Mouse (Mus musculus): ENCODE results near the gene Gm6676. TPM values are rescaled to one million over a fixed set of nuclear protein-coding genes. Genes with fewer than 3 reads are reported as not detected.
"Not testable (repeated sequence)": the region's sequence is repeated elsewhere in the genome, so short reads cannot be mapped to it uniquely, and the experiment has no call there.

Gene Gm6676
- total RNA-seq (2014; fragmentation: Nextera tagmentation) (not detected in 2 replicates), total RNA-seq (2017) (not detected in 2 replicates)

- ATAC-seq (replicated peaks; ENCODE audit: low FRiP score, low TSS enrichment, poor library complexity, severe bottlenecking) = not testable (repeated sequence)
These were observed at the start of gene Gm6676 for GRCm38 (mm10) chr14:7125312-7125711. Gm6676 (minus strand) TSS chr14:7125412.

GRCm38 (mm10) chr14:7174483-7174971, 49.3 kb upstream of the Gm6676 start, which contains the start of gene Gm3512:
Gm3512 (minus strand) TSS chr14:7174533.
- not testable (repeated sequence) for ATAC-seq (replicated peaks; ENCODE audit: low FRiP score, low TSS enrichment, poor library complexity, severe bottlenecking)

GRCm38 (mm10) chr14:7105124-7105802, 19.9 kb downstream of the Gm6676 start:
- not testable (repeated sequence) for ATAC-seq (replicated peaks; ENCODE audit: low FRiP score, low TSS enrichment, poor library complexity, severe bottlenecking)

GRCm38 (mm10) chr14:7100521-7100920, 24.7 kb downstream of the Gm6676 start, which contains the start of gene Gm3696:
Gm3696 (minus strand) TSS chr14:7100621.
- ATAC-seq (replicated peaks; ENCODE audit: low FRiP score, low TSS enrichment, poor library complexity, severe bottlenecking) = not testable (repeated sequence)

Other genes with a start within 250 kb of the Gm6676 start
- not detected in 2 replicates for gene Gm3667, start 235.4 kb downstream of the Gm6676 start, total RNA-seq (2014; fragmentation: Nextera tagmentation)
- gene Gm3667, start 235.4 kb downstream of the Gm6676 start, total RNA-seq (2017) = not detected in 2 replicates
- gene Gm6356, start 151.6 kb downstream of the Gm6676 start, total RNA-seq (2014; fragmentation: Nextera tagmentation) = not detected in 2 replicates
- gene Gm6356, start 151.6 kb downstream of the Gm6676 start, total RNA-seq (2017) = not detected in 2 replicates
- not detected in 2 replicates for gene Gm10406, start 98.0 kb downstream of the Gm6676 start, total RNA-seq (2014; fragmentation: Nextera tagmentation)
- gene Gm10406, start 98.0 kb downstream of the Gm6676 start, total RNA-seq (2017) = not detected in 2 replicates
- not detected in 2 replicates for gene Gm3685, start 80.4 kb downstream of the Gm6676 start, total RNA-seq (2014; fragmentation: Nextera tagmentation)
- gene Gm3685, start 80.4 kb downstream of the Gm6676 start, total RNA-seq (2017) = not detected in 2 replicates
- not detected in 2 replicates for gene Gm3696, start 24.8 kb downstream of the Gm6676 start, total RNA-seq (2014; fragmentation: Nextera tagmentation)
- 1.2 TPM in 1 of 2 replicates, not detected in the other for gene Gm3696, start 24.8 kb downstream of the Gm6676 start, total RNA-seq (2017)
- gene Gm3512, start 49.1 kb upstream of the Gm6676 start, total RNA-seq (2014; fragmentation: Nextera tagmentation) = not detected in 2 replicates
- gene Gm3512, start 49.1 kb upstream of the Gm6676 start, total RNA-seq (2017) = not detected in 2 replicates
- gene Gm16434, start 69.1 kb upstream of the Gm6676 start, total RNA-seq (2014; fragmentation: Nextera tagmentation) = not detected in 2 replicates
- gene Gm16434, start 69.1 kb upstream of the Gm6676 start, total RNA-seq (2017) = not detected in 2 replicates
- gene Gm3727, start 139.3 kb upstream of the Gm6676 start, total RNA-seq (2014; fragmentation: Nextera tagmentation) = not detected in 2 replicates
- gene Gm3727, start 139.3 kb upstream of the Gm6676 start, total RNA-seq (2017) = not detected in 2 replicates
- gene Gm3739, start 189.6 kb upstream of the Gm6676 start, total RNA-seq (2014; fragmentation: Nextera tagmentation) = 0.63 TPM in 1 of 2 replicates, not detected in the other
- gene Gm3739, start 189.6 kb upstream of the Gm6676 start, total RNA-seq (2017) = not detected in 2 replicates
- gene Gm5797, start 207.0 kb upstream of the Gm6676 start, total RNA-seq (2014; fragmentation: Nextera tagmentation) = not detected in 2 replicates
- gene Gm5797, start 207.0 kb upstream of the Gm6676 start, total RNA-seq (2017) = not detected in 2 replicates
- not detected in 2 replicates for gene Gm8374, start 239.7 kb upstream of the Gm6676 start, total RNA-seq (2014; fragmentation: Nextera tagmentation)
- not detected in 2 replicates for gene Gm8374, start 239.7 kb upstream of the Gm6676 start, total RNA-seq (2017)

Measured in megakaryocyte-erythroid progenitor cell, adult 5-6 weeks (primary cell).